Mouse (Mus musculus) heart, adult 18-20 months (tissue): ENCODE measurements at regions not wholly inside any gene's neighbourhood (a gene's known extent, or its start where the extent isn't known, plus 50 kb on each side); places are given as distances from the start of the nearest gene placed in this dataset.
A peak's percentile ranks its signal among the peaks of the same experiment; 100 is the strongest.

Source experiments
- DNase-seq, 2 experiments: peaks; one replicate each; pipeline ENCODE4 v3.0.0; 2021 to 2022; ENCODE audit warnings: mixed read lengths in 1 of 2

DNA sequence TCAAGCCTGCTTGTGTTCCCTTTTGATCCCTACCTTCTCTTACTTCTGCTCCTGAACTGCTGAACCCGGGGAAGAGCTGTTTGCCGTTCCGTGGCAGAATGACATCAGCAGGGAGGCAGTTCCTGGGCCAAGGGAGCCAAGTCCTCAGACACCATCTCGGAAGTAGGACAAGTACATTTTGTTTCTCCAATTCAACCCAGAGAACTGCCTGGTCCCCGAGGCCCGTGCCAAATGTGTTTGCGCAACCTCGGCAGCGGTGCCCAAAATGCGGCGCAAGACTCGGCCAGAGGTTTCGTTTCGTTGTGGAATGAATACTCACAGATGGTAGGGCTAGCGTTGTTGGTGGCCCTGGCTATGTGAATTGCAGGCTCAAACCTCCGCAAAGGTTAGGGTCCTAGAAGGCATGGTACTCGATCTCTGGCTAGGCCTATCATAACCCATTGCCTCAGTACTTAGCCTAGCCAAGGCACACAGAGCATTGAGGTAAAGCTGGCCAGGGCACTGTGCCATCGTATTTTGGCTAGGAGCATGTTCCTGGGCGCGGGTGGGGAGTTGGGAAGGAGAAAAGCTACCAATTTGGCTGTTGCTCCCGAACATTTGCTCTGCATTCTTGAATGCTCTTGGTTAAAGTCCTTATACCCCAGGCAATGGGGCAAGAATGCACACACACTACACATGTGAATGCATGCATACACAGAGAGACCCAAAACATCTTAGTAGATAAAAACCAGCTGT, 333.0 kb downstream of the Foxo1 start:
- DNase-seq, result peak; percentile 92 to 93

DNA sequence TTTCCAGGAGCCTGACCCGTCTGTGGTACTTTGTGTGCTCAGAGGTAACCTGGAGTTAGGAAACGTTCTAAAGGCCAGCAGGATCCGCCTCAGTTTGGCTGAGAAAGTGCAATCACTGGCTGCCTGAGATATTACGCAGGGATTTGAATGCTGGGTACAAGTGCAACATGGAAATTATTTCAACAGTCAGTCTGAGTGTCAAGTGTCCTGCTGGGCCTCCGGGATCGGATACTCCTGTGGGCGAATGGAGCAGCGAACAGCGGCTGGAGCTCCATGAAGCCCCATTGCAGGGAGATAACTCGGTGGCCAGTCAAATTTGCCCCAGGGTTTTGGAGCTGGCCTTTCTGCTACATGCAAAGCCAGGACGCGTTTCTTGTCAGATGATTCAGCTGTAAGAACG, 332.4 kb downstream of the Foxo1 start:
- peak in 1 of 2 experiments; percentile 81 for DNase-seq

DNA sequence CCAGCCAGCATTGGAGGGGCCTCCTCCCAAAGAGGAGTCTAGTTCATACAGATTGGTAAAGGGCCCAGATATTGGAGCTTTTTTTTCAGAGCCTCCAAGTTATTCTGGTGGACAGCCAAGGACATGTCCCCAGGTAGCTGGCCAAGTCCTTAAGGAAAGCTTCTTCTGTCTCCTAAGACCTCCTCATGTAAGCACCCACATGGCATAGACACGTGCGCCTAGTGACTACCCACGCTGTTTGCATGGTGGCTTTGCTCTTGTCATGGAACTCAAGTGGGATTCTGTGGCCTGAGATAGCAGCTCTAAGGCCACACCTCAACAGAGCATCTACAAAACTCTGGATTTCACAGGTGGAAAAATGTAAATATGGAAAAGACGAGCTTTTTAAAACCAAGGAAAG, 332.0 kb downstream of the Foxo1 start:
- peak in 1 of 2 experiments; percentile 18 for DNase-seq

DNA sequence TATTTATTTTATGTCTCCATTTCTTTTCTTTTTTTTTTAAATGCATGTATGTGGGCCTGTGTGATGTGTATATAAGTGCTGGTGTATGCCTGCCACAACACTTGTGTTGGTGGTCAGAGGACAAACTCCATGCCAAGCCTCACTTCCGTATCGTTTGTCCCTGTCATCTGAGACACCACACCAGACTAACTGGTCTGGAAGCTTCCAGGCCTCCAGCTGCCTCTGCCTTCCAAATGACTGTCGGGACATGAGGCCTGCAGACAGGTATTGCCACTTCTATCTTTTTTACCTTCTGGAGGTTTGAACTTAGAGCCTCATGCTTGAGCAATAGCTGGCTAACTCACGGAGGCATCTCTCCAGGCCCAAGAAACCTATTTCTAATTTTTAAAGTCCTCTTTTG, 318.3 kb downstream of the Foxo1 start:
- no peak for DNase-seq

DNA sequence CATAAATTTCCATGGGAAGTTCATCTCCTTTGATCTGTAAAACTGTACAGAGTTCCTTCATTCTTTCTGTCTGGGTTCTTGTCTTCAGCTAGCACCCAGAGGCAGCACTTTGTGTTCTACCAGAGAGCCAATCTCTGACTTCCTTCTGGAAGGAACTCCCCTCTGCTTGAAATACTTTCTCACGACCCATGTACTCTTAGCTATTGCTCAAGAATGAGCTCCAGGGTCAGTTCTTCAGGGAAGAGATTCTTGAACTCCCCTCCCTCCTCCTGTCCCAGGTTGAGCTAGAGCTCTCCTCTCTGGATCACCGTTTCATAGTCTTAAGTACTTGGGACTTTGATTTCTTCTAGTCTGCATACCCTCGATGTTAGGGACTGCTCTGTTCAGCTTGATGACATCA, 311.8 kb downstream of the Foxo1 start:
- DNase-seq, result peak in 1 of 2 experiments; percentile 36

DNA sequence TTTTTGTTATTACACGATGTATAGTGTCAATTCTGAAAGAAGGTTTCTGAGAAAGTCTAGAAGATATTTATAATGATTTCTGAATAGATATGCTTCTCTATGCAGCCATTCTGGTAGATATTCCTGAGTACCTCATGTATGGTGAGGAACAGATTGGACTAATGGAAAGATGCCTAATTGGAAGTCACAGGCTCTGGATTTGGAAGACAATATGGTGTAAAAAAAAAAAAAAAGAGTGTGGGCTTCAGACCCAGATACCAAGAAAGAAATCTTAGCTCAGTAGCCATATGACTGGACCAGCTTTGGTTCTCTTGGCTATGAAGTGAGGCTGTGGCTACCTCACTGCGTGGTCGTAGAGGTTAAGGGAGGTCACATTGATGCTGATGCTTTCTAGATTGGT, 311.0 kb downstream of the Foxo1 start:
- DNase-seq, result no peak

DNA sequence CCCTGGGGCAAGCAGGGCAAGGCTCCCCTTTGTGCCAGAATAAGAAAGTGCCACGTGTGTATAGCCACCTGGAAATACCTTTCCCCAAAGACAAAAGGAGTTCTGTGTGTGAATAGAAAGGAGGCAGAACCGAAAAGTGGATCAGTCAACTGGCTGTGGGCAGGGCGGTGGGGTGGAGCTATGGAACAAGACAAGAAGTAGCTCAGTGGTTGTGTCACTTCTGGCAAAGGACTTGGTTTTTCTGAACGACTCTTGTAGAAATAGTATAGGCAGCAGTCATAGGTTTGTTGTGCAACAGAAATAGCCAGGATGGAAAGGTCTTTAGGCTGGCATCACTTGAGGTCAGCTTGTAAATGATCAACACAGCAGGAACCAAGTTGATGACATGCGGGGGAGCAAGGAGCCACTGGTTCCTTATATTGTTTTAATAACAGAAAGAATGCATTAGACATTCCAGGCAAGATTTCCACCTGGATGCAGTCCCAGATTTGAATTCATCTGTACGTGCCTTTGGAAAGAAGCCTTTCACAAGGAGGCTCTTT, 308.6 kb downstream of the Foxo1 start:
- no peak for DNase-seq

DNA sequence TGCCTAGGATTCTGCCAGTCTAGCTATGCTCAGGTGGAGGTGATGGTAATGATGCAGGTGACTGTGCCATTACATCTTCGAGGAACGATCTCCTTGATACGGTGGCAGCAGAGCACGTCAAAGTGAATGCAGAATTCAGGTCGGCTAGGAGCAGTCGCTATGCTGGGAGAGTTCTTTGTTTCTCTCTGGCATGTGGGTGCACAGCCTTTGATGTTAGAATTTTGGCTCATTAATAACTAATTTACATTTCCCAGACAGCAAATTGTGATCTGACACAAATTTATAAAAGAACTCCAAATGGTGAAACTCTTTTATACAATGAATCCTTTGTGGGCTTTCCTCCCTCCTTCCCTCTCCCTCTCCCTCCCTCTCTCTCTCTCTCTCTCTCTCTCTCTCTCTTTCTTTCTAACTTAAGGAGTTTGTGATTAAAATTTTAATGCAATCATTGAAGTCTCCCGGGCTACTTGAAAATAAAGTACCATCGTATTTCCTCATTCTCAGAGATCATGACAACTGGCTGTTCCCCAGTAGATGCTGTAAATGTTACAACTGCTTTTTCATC, 307.2 kb downstream of the Foxo1 start:
- DNase-seq, result no peak

DNA sequence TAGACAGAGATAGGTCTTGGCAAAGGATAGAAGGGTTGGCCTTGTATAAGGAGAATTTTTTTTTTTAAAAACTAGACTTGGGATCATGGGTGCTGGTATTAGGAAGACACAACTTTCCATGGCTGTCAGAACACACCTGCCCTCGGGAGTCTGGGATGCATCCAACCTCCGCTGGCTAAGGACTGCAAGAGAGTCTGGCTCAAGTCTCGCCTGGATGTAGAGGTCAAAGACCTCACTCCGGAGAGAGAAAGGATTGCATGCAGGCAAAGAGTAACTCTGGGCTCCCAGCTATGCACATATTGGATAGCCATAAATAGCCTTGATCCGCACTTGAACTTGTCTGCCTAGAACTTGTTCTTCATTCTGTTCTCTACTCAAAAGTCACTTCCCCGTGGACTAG, 306.2 kb downstream of the Foxo1 start:
- DNase-seq, result no peak

DNA sequence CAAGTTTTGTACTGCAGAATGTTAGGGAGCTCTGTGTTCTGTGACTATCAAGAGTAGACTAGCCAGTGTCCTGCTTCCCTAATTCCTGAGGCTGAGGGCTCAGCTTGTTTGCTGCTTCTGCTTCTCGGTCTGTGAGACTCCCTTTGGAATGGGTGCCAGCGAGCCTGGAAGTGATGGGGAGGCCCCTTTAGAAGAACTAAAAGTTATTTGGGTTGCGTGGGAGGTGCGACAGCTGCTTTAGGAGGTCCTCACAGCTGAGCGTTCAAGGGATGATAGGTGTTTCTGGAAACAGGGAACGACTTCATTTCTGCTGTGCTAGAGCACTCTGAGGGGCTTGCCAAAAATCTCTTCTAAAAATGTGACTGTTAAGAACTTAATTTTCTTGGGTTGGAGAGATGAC, 305.7 kb downstream of the Foxo1 start:
- DNase-seq, result peak; percentile 13 to 17

DNA sequence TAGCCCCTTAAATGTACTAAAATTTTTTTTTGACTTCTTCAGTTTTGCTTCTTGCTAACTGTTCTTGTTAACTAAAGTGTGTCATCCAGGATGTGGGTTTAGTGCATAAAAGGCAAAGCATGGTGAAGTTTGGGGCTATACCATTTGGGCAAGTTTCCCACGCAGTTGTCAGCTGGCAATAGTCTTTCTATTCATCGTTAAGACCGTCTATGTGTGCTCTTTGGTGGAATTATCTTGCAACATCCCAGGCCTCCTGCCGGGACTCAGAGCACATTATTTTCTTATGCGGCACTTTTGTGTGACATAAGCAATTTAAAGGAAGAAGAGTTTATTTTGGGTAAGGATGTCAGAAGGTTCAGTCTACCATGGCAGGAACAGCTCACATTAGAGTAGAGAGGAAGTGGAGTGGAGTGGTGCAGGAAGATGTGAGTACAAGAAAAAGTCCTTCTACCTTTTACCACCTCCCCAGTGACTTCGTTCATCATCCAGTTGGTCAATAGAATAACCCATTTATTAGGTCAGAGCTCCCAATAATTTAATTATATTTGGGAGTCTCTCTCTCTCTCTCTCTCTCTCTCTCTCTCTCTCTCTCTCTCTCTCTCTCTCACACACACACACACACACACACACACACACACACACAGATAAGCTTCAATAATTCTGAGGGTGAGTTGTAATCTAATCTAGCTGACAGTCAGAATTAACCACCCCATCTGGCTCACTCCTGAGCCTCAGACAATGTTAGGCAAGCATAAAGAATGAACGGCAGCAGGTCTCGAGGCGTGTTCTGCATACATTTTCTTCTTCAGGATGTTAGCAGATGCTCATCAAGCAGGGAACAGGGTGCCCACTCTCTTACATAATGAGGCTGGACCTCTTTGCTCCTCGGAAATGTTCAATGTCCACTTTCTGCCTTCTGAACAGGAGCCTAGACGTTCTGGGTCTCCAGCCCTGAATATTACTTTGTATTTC, 304.7 kb downstream of the Foxo1 start:
- no peak for DNase-seq

DNA sequence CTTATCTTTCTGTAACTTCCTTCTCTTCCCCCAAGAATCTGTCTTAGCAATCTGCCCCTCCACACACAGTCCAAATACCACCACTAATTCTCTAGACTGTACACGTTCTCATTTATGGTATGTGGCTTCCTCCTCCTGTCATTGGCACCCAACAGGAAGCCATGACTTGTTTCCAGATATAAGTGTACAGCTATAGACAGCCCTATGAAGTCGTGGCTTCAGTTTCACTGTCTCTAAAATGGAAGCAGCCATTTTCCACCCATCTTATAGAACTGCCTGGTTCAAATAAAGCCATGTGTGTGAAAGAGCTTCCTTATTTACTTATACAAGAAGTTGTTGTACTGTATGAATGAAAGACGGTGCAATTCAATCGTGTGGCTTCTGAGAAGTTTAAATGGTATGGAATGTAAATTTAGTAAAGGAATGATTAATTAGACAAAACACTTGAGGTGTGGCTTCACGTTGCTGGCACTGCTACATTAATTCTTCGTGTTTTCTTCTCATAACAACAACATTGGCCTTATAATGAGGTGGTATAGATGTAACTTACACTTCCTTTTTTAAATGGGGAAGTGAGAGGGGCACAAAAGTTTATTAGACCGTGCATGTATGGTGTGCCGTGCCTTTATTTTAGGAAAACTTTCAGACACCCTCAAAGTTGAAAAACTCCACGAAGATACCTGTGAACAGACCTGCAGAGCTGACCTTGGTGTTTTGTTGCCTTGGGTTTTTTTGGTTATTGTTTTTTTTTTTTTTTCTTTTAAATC, 299.7 kb downstream of the Foxo1 start:
- no peak for DNase-seq

DNA sequence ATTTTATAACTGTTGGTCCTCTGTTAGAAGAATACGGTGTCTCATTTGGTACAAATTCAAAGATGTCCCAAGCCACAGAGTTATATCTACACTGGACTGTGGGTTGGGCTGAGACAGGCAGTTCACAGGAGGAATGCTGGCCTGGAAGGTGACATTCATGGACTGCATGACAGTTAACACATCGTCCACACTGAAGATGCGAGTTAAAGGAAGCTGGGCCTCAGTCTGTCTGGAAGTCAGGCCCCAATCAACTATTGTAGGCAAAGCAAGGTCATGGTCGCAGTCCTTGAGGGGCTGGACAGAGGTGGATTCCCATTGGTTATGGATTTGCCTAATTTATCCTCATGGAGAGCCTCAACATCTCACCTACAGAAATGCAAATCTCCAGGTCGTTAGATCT, 295.5 kb downstream of the Foxo1 start:
- no peak for DNase-seq

DNA sequence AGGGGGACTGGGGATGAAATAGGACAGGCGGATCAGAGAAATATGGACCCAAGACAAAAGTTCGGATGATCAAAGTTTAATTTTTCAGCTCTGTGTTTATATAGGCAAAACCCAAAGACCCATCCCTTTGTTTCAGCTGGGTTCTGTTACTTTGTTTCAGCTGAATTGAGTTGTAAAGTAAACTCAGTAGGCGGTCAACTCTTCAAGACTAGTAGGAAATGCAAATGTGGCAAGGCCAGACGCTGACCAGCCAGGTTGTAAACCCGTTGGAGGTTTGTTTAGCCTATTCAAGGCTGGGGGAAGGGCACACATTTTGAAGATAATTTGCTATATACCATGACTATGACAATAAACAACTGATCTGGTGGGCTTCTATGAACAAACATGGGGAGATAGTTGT, 294.7 kb downstream of the Foxo1 start:
- DNase-seq, result no peak

DNA sequence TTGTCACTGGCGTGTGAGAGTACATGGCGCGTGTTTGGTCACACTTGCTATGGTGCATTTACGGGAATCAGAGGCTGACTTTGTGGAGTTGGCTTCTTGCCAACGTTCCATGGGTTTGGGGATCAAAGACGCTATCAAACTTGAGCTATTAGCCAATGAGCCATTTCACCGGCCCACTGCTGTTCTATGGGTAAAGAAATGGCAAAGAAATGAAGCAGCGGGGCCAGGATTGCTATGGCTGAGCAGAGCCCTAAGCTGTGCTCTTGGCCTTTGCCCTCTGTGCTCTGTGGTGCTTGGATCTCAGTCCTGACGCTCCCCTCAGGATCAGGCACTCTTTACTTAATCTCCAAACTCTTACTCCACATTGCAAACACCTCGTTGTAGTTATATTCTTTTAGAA, 291.3 kb downstream of the Foxo1 start:
- DNase-seq, result no peak

DNA sequence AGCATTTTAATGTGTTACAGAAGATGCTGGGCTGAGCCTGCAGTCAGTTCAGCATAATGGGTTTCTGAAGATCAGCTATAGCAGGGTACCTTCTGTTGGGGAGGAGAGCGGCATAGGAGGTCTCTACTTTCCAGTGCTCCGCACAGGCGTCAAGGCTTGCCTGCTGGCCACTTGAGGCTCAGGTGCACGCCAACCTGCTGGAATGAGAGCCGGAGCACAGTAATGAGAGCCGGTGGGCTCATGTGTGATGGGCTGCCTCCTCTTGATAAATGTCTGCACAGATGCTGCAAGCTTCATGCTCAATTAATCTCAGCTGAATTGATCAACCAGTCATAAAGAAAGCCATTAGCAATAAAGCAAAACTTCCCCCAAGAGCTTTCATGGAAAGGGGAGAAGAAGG, 290.6 kb downstream of the Foxo1 start:
- no peak for DNase-seq

DNA sequence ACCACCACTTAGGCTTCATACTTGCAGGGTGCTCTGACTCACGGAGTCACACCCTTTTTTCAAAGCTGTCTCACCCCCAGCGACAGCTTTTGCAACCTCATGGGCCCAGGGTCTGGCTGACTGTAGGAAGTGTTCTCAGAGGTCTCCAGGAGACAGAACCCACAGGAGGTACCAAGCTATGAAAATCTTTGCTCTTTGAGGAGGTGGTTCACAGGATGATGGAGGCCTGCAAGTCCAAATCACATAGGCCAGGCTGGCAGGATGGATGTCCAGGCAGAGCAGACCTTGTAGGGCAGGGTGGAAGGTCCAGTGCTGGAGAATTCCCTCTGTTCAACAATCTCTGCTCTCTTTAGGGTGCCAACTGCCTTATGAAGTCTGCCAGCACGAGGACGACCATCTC, 289.2 kb downstream of the Foxo1 start:
- DNase-seq, result no peak

DNA sequence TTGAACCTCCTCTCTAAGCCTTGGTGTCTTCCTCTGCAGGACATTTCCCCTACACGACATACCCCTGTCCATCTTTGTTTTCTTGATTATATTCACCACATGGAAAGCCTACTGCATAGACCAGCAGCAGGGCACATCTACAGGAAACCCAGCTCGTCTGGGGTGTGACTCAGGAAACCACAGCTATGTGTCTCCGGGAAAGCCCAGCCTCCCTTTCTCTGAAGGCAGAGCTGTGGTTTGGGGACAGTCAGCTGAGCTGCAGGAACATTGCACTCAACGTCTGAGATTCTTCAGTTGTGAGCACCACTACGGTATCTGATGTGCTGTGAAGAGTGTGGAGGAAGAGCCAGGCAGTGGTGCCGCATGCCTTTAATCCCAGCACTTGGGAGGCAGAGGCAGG, 286.9 kb downstream of the Foxo1 start:
- peak in 1 of 2 experiments; percentile 27 for DNase-seq

DNA sequence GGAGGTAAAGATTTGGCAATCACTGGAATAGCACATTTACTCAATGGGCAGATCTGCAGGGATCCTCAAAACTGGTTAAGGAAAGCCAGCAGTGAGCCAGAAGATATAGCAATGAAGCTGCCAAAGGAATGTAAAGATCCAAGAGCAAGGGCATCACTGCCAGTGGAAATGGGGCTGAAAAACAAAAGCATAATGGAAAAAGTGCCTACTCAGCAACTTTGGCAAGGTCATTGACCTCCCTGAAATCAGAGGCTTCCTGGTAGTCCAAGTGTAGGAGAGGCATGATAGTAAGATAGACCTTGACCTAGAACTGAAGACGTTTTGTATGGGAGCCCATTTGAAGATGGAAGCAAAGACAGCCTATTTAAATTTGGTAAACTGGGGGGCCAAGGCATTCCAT, 286.4 kb downstream of the Foxo1 start:
- DNase-seq, result no peak

DNA sequence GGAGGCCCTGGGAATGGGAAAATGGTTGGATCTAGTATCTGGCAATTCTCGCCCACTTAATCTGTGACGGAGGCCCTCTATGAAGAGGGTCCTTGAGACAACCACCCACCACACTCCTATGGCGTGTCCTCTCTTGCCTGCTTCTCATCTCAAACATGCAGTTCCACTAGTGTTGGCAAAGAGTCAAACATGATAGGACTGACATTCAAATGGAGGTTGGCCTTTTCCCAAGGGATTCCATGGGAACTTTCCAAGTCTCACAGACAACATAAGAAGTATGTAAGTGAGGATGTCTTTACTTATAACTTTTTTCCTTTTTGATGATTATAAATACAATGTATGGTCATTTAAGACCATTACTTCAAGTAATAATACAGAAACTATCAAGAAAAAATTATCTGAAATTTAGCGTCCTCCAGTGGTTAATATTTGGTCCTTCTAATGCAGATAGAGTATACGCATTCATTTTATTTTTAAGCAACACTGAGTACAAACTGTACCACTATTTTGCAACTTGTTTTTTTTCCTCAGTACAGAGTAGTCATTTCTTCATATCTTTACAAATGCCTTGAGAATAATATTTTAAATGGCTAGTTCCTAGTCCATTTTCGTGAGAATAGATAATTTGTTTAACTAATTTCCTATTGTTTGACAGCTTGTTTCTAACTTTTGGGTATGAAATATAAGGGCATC, 280.2 kb downstream of the Foxo1 start:
- DNase-seq, result peak in 1 of 2 experiments; percentile 28

DNA sequence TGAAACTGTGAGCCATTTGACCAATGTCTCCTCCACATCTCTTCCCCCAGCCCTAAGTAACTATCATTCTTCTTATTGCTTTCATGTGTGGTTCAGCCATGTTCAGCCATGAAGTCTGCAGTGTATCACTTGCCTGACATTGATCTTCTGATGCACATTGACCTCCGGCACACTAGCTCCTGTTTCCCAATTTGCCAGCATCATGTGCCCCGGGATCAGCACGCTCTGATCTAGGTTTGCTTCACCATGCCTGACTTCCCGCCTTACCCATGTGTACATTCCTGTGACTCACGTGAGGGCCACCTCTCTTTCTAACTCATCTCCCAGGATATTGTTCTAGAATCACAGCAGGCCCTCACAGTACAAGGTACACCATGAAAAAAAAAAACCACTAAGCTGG, 277.9 kb downstream of the Foxo1 start:
- no peak for DNase-seq
